Mouse (Mus musculus): ENCODE results near the gene Satb1.

Satb1 gene

GRCm38 (mm10) chr17:51814301-51814700 is 18.8 kb downstream of the Satb1 start:
- DNase-seq (ENCODE audit: low spot score), result no peak

- no peak for DNase-seq (ENCODE audit: low spot score)
Measured at GRCm38 (mm10) chr17:51813784-51814120, 19.3 kb downstream of the Satb1 start.

- DNase-seq (ENCODE audit: low spot score), result peak; percentile 60
Measured at GRCm38 (mm10) chr17:51812942-51813783, 19.9 kb downstream of the Satb1 start.

GRCm38 (mm10) chr17:51812261-51812941 is 20.7 kb downstream of the Satb1 start:
- DNase-seq (ENCODE audit: low spot score), result no peak

- no peak for DNase-seq (ENCODE audit: low spot score)
Measured at GRCm38 (mm10) chr17:51811911-51812260, 21.2 kb downstream of the Satb1 start.

GRCm38 (mm10) chr17:51811086-51811868 is 21.8 kb downstream of the Satb1 start:
- DNase-seq (ENCODE audit: low spot score), result peak; percentile 54

GRCm38 (mm10) chr17:51807429-51807828 is 25.7 kb downstream of the Satb1 start:
- DNase-seq (ENCODE audit: low spot score), result no peak

- DNase-seq (ENCODE audit: low spot score), result no peak
Measured at GRCm38 (mm10) chr17:51806124-51806960, 26.7 kb downstream of the Satb1 start.

- no peak for DNase-seq (ENCODE audit: low spot score)
Measured at GRCm38 (mm10) chr17:51800208-51800607, 32.9 kb downstream of the Satb1 start.

GRCm38 (mm10) chr17:51796459-51796858 is 36.6 kb downstream of the Satb1 start:
- no peak for DNase-seq (ENCODE audit: low spot score)

GRCm38 (mm10) chr17:51791226-51791625 is 41.9 kb downstream of the Satb1 start:
- no peak for DNase-seq (ENCODE audit: low spot score)

- no peak for DNase-seq (ENCODE audit: low spot score)
Measured at GRCm38 (mm10) chr17:51790387-51791060, 42.6 kb downstream of the Satb1 start.

- DNase-seq (ENCODE audit: low spot score), result no peak
Measured at GRCm38 (mm10) chr17:51789777-51790176, 43.3 kb downstream of the Satb1 start.

- no peak for DNase-seq (ENCODE audit: low spot score)
Measured at GRCm38 (mm10) chr17:51789098-51789497, 44.0 kb downstream of the Satb1 start.

GRCm38 (mm10) chr17:51787955-51788354 is 45.1 kb downstream of the Satb1 start:
- DNase-seq (ENCODE audit: low spot score), result no peak

GRCm38 (mm10) chr17:51786050-51786449 is 47.0 kb downstream of the Satb1 start:
- DNase-seq (ENCODE audit: low spot score), result no peak

GRCm38 (mm10) chr17:51784935-51785334 is 48.2 kb downstream of the Satb1 start:
- no peak for DNase-seq (ENCODE audit: low spot score)

GRCm38 (mm10) chr17:51783591-51784279 is 49.4 kb downstream of the Satb1 start:
- no peak for DNase-seq (ENCODE audit: low spot score)

GRCm38 (mm10) chr17:51780036-51780435 is 53.1 kb downstream of the Satb1 start:
- DNase-seq (ENCODE audit: low spot score), result no peak

GRCm38 (mm10) chr17:51778961-51779360 is 54.1 kb downstream of the Satb1 start:
- peak; percentile 50 for DNase-seq (ENCODE audit: low spot score)

GRCm38 (mm10) chr17:51777813-51778212 is 55.3 kb downstream of the Satb1 start:
- peak; percentile 34 for DNase-seq (ENCODE audit: low spot score)
